Comparison of ENCODE assay signal across 27 mouse cellular contexts in the genomic region with DNA sequence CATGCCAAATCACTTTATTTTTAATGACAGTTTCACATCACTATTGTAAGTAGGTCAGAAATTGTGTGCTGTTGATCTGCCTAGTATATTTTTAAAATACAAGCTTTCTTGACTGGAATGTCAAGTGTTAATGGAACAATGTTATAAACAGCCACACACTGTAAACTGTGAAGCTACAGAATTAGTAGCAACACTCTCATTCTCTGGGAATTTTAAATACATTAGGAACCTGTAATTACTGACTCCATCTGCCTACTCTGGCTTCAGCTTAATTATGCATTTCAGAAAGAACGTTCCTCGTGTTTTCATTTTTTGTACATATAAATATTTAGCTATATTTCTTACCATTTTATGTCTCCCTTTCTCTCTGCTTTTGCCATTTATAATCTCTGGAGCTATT.
"Had no signal": no experiment of that assay in that cellular context is flagged by ENCODE, and none has a peak within 500 bp of the region (broad histone marks: within the 10 kb centered on the region; RNA-seq: fewer than 3 reads in every experiment).

No protein-coding gene starts in this region.

- DNase-seq: gastrocnemius, postnatal 10 days; gastrocnemius, postnatal 25 days; heart, adult 18-20 months; heart, postnatal 10 days; heart, postnatal 4 days; kidney, adult 18-20 months; kidney, adult 8-10 months; kidney, postnatal 10 days; kidney, postnatal 36 days; layer of hippocampus, adult 9-11 months; layer of hippocampus, postnatal 36 days; left cerebral cortex, postnatal 4 days; liver, embryonic 13.5 days; liver, postnatal 0 days had no signal

- H3K4me2 ChIP-seq: heart, embryonic 12.5 days; hindbrain, embryonic 12.5 days; hindbrain, embryonic 14.5 days; intestine, embryonic 15.5 days; limb, embryonic 13.5 days; limb, embryonic 15.5 days; liver, embryonic 11.5 days; liver, embryonic 13.5 days; liver, embryonic 15.5 days had no signal

- H3K27me3 ChIP-seq: heart, embryonic 12.5 days; hindbrain, embryonic 12.5 days; intestine, embryonic 15.5 days; limb, embryonic 13.5 days; limb, embryonic 15.5 days; liver, embryonic 13.5 days; liver, embryonic 15.5 days had no signal

- H3K4me3 ChIP-seq: heart, embryonic 10.5 days; heart, embryonic 12.5 days; hindbrain, embryonic 10.5 days; hindbrain, embryonic 12.5 days; intestine, embryonic 15.5 days; limb, embryonic 13.5 days; limb, embryonic 15.5 days; liver, embryonic 13.5 days; liver, embryonic 15.5 days had no signal

- ATAC-seq: hindbrain, embryonic 16.5 days; inflammation-experienced regulatory T-cells, adult 6 months; intestine, embryonic 15.5 days; intestine, postnatal 0 days; liver, postnatal 0 days had no signal

- H3K27ac ChIP-seq: heart, embryonic 10.5 days; hindbrain, embryonic 10.5 days; hindbrain, embryonic 12.5 days; hindbrain, embryonic 14.5 days; intestine, embryonic 15.5 days; limb, embryonic 13.5 days; limb, embryonic 15.5 days; liver, embryonic 13.5 days; liver, embryonic 15.5 days had no signal

- H3K36me3 ChIP-seq: heart, embryonic 10.5 days; heart, embryonic 12.5 days; hindbrain, embryonic 10.5 days; hindbrain, embryonic 12.5 days; intestine, embryonic 15.5 days; limb, embryonic 13.5 days; limb, embryonic 15.5 days; liver, embryonic 13.5 days; liver, embryonic 15.5 days had no signal

- H3K9me3 ChIP-seq: heart, embryonic 10.5 days; hindbrain, embryonic 12.5 days; intestine, embryonic 15.5 days; limb, embryonic 13.5 days; limb, embryonic 15.5 days; liver, embryonic 15.5 days had no signal

- H3K9ac ChIP-seq: heart, embryonic 12.5 days; hindbrain, embryonic 12.5 days; hindbrain, embryonic 14.5 days; intestine, embryonic 15.5 days; limb, embryonic 13.5 days; limb, embryonic 15.5 days; liver, embryonic 13.5 days; liver, embryonic 15.5 days; liver, postnatal 0 days had no signal

- H3K4me1 ChIP-seq: heart, embryonic 10.5 days; heart, embryonic 12.5 days; hindbrain, embryonic 10.5 days; hindbrain, embryonic 12.5 days; intestine, embryonic 15.5 days; limb, embryonic 13.5 days; limb, embryonic 15.5 days; liver, embryonic 13.5 days; liver, embryonic 15.5 days had no signal
